ENCODE assay signal across 11 mouse cellular contexts in the genomic region with DNA sequence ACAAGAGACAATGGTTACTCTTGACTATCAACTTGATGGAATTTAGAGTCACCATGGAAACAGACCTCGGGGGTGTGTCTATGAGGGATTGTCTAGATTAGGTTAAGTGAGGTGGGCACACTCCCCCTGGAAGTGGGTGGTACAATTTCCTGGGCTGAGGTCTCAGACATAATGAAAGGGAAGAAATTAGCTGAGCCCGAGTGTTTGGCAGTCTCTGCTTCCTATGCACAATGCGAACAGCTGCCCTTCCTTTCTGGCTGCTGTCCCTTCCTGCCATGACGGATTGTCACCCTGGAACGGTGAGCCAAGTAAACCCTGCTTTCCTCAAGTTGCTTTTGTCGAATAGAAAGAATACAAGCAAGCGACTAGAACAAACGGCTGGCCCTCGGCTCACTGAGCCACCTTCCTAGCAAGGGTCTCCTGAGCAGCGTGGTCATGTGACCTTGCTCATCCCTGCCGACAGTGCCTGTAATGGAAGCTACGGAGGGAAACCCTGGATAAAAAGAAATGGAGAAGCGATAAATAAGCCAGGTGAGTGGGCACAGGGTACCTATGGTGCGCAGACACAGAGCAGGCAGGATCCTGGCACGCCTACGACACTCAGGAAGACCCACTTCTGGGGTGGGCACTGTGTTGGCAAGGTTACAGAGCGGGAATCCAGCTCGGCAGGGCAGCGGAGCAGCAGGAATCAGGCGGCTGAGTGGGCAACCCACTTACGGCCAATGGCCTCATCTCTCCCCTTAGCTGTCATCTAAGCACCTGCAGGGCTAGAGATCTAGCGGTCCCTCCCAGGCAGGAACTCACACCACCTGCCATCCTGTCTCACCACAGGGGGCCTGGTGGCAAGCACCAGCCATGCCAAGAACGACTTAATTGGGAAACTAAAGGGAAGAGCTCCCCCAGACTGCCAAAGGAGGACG.
DNase-seq lines count a peak whose midpoint lies in the region; ATAC-seq and TF ChIP-seq lines count a peak whose summit lies in the region.
"Had no signal": no experiment of that assay in that cellular context is flagged by ENCODE, and none has a peak within 500 bp of the region (broad histone marks: within the 10 kb centered on the region; RNA-seq: fewer than 3 reads in every experiment).

No protein-coding gene starts in this region.

- H3K9me3 ChIP-seq in forebrain, embryonic 16.5 days (ENCODE audit: control insufficient read depth, low read length) = no peaks in the 10 kb centered on the region
- no peaks in the 10 kb centered on the region for H3K9me3 ChIP-seq in midbrain, embryonic 15.5 days
- no peaks in the 10 kb centered on the region for H3K9me3 ChIP-seq in liver, embryonic 11.5 days (ENCODE audit: control insufficient read depth, low read length)
- H3K9me3 ChIP-seq: embryonic facial prominence, embryonic 12.5 days had no signal

- peak overlapping the region; percentile 89 for H3K27ac ChIP-seq in forebrain, embryonic 16.5 days (ENCODE audit: low read length)
- peak overlapping the region; percentile 78 for H3K27ac ChIP-seq in layer of hippocampus, adult 2 months
- H3K27ac ChIP-seq in midbrain, embryonic 15.5 days = peak overlapping the region; percentile 77
- no peak overlapping the region for H3K27ac ChIP-seq in liver, embryonic 11.5 days (ENCODE audit: low read depth, low read length)
- H3K27ac ChIP-seq: embryonic facial prominence, embryonic 12.5 days; kidney, postnatal 0 days had no signal

- ATAC-seq in cerebellum, adult (ENCODE audit: insufficient number of reproducible peaks, low FRiP score, low TSS enrichment) = peak; percentile 86
- ATAC-seq in forebrain, embryonic 16.5 days = peak; percentile 90
- peak; percentile 77 for ATAC-seq in midbrain, embryonic 15.5 days (replicated peaks)
- no peak for ATAC-seq in erythroid progenitor cell, adult 5-6 weeks (replicated peaks; ENCODE audit: low FRiP score, poor library complexity, severe bottlenecking)
- no peak for ATAC-seq in liver, embryonic 11.5 days (replicated peaks; ENCODE audit: low FRiP score)

- H3K4me2 ChIP-seq in forebrain, embryonic 16.5 days (ENCODE audit: low read length) = peak overlapping the region; percentile 46
- H3K4me2 ChIP-seq in midbrain, embryonic 15.5 days = peak overlapping the region; percentile 40
- no peak overlapping the region for H3K4me2 ChIP-seq in liver, embryonic 11.5 days
- H3K4me2 ChIP-seq: embryonic facial prominence, embryonic 12.5 days had no signal

- peak; percentile 95 for DNase-seq in heart, adult 11 months
- no peak for DNase-seq in heart, postnatal 25 days (ENCODE audit: low spot score)
- peak; percentile 38 to 51 for DNase-seq in layer of hippocampus, adult 2 months (ENCODE audit: low spot score in 2 of 2)
- DNase-seq in liver, embryonic 11.5 days (ENCODE audit: low spot score) = no peak

- H3K9ac ChIP-seq in forebrain, embryonic 16.5 days (replicated peaks; ENCODE audit: low read depth, low read length) = peak overlapping the region; percentile 53
- no peak overlapping the region for H3K9ac ChIP-seq in midbrain, embryonic 15.5 days
- no peak overlapping the region for H3K9ac ChIP-seq in liver, embryonic 11.5 days (ENCODE audit: low read depth, low read length)
- H3K9ac ChIP-seq: embryonic facial prominence, embryonic 12.5 days had no signal

- TF ChIP-seq CTCF in layer of hippocampus, adult 2 months (conservative IDR thresholded peaks at IDR 0.05) = peak; percentile 55

- 15% methylated on average over 24 of the region's 24 CpGs for WGBS in forebrain, embryonic 16.5 days
- 22% methylated on average over 24 of the region's 24 CpGs for WGBS in midbrain, embryonic 15.5 days
- 63% methylated on average over 24 of the region's 24 CpGs for WGBS in liver, embryonic 11.5 days

- H3K4me3 ChIP-seq in forebrain, embryonic 16.5 days (replicated peaks; ENCODE audit: low read length) = peak overlapping the region; percentile 8
- H3K4me3 ChIP-seq in layer of hippocampus, adult 2 months = peak overlapping the region; percentile 46
- peak overlapping the region; percentile 15 for H3K4me3 ChIP-seq in midbrain, embryonic 15.5 days
- no peak overlapping the region for H3K4me3 ChIP-seq in liver, embryonic 11.5 days (ENCODE audit: low read depth, low read length)
- H3K4me3 ChIP-seq: embryonic facial prominence, embryonic 12.5 days had no signal

- intact Hi-C loops in heart, postnatal 25 days (cut with DNase I) = no loop called here

- H3K4me1 ChIP-seq in forebrain, embryonic 16.5 days (replicated peaks; ENCODE audit: control insufficient read depth, insufficient read depth, low read length) = peaks cover 32% of the 10 kb centered on the region
- peaks cover 26% of the 10 kb centered on the region for H3K4me1 ChIP-seq in midbrain, embryonic 15.5 days
- H3K4me1 ChIP-seq in liver, embryonic 11.5 days (replicated peaks; ENCODE audit: control insufficient read depth, insufficient read depth, low read length) = peaks cover 5% of the 10 kb centered on the region; the same call in 1 of the 2 replicates
- H3K4me1 ChIP-seq: embryonic facial prominence, embryonic 12.5 days had no signal

- H3K36me3 ChIP-seq in forebrain, embryonic 16.5 days (ENCODE audit: control insufficient read depth, insufficient read depth) = no peaks in the 10 kb centered on the region
- H3K36me3 ChIP-seq in midbrain, embryonic 15.5 days (replicated peaks) = no peaks in the 10 kb centered on the region
- no peaks in the 10 kb centered on the region for H3K36me3 ChIP-seq in liver, embryonic 11.5 days (ENCODE audit: control insufficient read depth, insufficient read depth, low read length)
- H3K36me3 ChIP-seq: embryonic facial prominence, embryonic 12.5 days had no signal

- no peaks in the 10 kb centered on the region for H3K27me3 ChIP-seq in forebrain, embryonic 16.5 days (replicated peaks; ENCODE audit: control insufficient read depth, insufficient read depth, low read length)
- H3K27me3 ChIP-seq in midbrain, embryonic 15.5 days (replicated peaks) = no peaks in the 10 kb centered on the region
- no peaks in the 10 kb centered on the region for H3K27me3 ChIP-seq in liver, embryonic 11.5 days (replicated peaks; ENCODE audit: control insufficient read depth, insufficient read depth, low read length)
- H3K27me3 ChIP-seq: CH12.LX; embryonic facial prominence, embryonic 12.5 days had no signal

Comparison
In these comparisons a context has a peak if more than half of its experiments do, and no peak if none do; other contexts are left out.
1. DNase-seq: peak in heart, adult 11 months (single experiment) and layer of hippocampus, adult 2 months (2 of 2); none in heart, postnatal 25 days (single experiment) and liver, embryonic 11.5 days (single experiment).
2. ATAC-seq: peak in cerebellum, adult (single experiment), forebrain, embryonic 16.5 days (single experiment) and midbrain, embryonic 15.5 days (single experiment); none in erythroid progenitor cell, adult 5-6 weeks (single experiment) and liver, embryonic 11.5 days (single experiment).